Mouse (Mus musculus) Patski (cell line): Measurements from ENCODE around the gene Ftcd. TPM values are rescaled to one million over a fixed set of nuclear protein-coding genes. Genes with fewer than 3 reads are reported as not detected.

Source experiments
- ATAC-seq: fragments of 100-300 bp; one replicate; pipeline ENCODE4 v1.8.0; 2021
- CTCF ChIA-PET: fragments of 350-600 bp; sonication (Branson Sonifier 250); formaldehyde crosslinking; loops from one replicate; lab custom pipeline; 2022; ENCODE audit warnings: inconsistent platforms; lab: Charles Lee
- POLR2A ChIA-PET: fragments of 350-600 bp; sonication (Branson Sonifier 250); formaldehyde crosslinking; loops from one replicate; lab custom pipeline; 2022; ENCODE audit warnings: antibody characterized with exemption, inconsistent platforms; lab: Charles Lee
- DNase-seq: peaks from one replicate; pipeline ENCODE4 v3.0.0-alpha.2; 2011; ENCODE audit warnings: low read depth, low spot score
- H3K27me3 ChIP-seq: fragments of 371-371 bp; one replicate; pipeline ENCODE4 v1.5.1; 2021
- CTCF ChIP-seq: fragments of 100-300 bp; IDR thresholded peaks from one replicate; pipeline ENCODE4 v1.5.1; 2021
- in situ Hi-C: fragments of 300-500 bp; cut with MboI; formaldehyde crosslinking; loops from 3 replicates; pipeline ENCODE4 v1.11.1; 2018; ENCODE audit warnings: low pct_unique_long_range_greater_than_20kb, mixed read lengths
- polyA plus RNA-seq: library from polyadenylated mRNA; unstranded; gene quantifications from one replicate; pipeline ENCODE4 v1.2.3, GENCODE M21; 2021

The Ftcd gene
- polyA plus RNA-seq, 1 experiment from 2014 or later = 0.17 TPM

GRCm38 (mm10) chr10:76634094-76634571 lies 58.7 kb downstream of the Ftcd start:
- DNase-seq (no peak), ATAC-seq (peak; percentile 62)
- ChIA-PET CTCF (interaction anchor here (1.1 kb wide), 1 partner anchor 104 kb away, joined by 3 read pairs; no protein-coding TSS in a partner anchor), POLR2A (no interaction called here)
- in situ Hi-C loops = no loop called here
- TF ChIP-seq CTCF = no peak
- H3K27me3 ChIP-seq = no peaks in the 10 kb centered on the region

- TF ChIP-seq CTCF = no peak
- ChIA-PET POLR2A (interaction anchor here (0.5 kb wide), 1 partner anchor 18 kb away, joined by 3 read pairs; no protein-coding TSS in a partner anchor), CTCF (interaction anchor here (0.7 to 1.1 kb wide), 2 partner anchors 11 to 104 kb away, joined by 3 read pairs; partner anchors contain the start of gene Col6a2)
- in situ Hi-C loops = no loop called here
- no peaks in the 10 kb centered on the region for H3K27me3 ChIP-seq
- DNase-seq (no peak), ATAC-seq (no peak)
These were observed 59.1 kb downstream of the Ftcd start for GRCm38 (mm10) chr10:76634584-76634983.

- no peaks in the 10 kb centered on the region for H3K27me3 ChIP-seq
- CTCF ChIA-PET = no interaction called here
- ATAC-seq (no peak), DNase-seq (no peak)
- POLR2A ChIA-PET = no interaction called here
- TF ChIP-seq CTCF = no peak
- in situ Hi-C loops = no loop called here
These were observed 60.6 kb downstream of the Ftcd start for GRCm38 (mm10) chr10:76636026-76636425.

GRCm38 (mm10) chr10:76636601-76637000 lies 61.2 kb downstream of the Ftcd start:
- ATAC-seq (no peak), DNase-seq (no peak)
- H3K27me3 ChIP-seq = no peaks in the 10 kb centered on the region
- ChIA-PET POLR2A (no interaction called here), CTCF (no interaction called here)
- in situ Hi-C loops = no loop called here
- TF ChIP-seq CTCF = no peak

Other genes starting within 250 kb of the Ftcd start
- 47.9 TPM for gene Dip2a, start 230.4 kb upstream of the Ftcd start, polyA plus RNA-seq
- gene AC141477.1, start 135.2 kb upstream of the Ftcd start, polyA plus RNA-seq = not detected
- 20.1 TPM for gene Pcnt, start 132.9 kb upstream of the Ftcd start, polyA plus RNA-seq
- not detected for gene 2610028H24Rik, start 126.6 kb upstream of the Ftcd start, polyA plus RNA-seq
- 61.5 TPM for gene Mcm3ap, start 106.7 kb upstream of the Ftcd start, polyA plus RNA-seq
- gene Ybey, start 106.5 kb upstream of the Ftcd start, polyA plus RNA-seq = 2.6 TPM
- 17.4 TPM for gene Lss, start 44.1 kb upstream of the Ftcd start, polyA plus RNA-seq
- not detected for gene Spatc1l, start 13.4 kb upstream of the Ftcd start, polyA plus RNA-seq
- 6.2 TPM for gene Col6a2, start 48.0 kb downstream of the Ftcd start, polyA plus RNA-seq
- gene Col6a1, start 150.5 kb downstream of the Ftcd start, polyA plus RNA-seq = 34.8 TPM